Mouse (Mus musculus): ENCODE data around the gene Ap3b1. TPM values are rescaled to one million over a fixed set of nuclear protein-coding genes. Genes with fewer than 3 reads are reported as not detected.

Gene Ap3b1
- polyA plus RNA-seq, 1 experiment from 2014 or later = 30.9 TPM

DNA sequence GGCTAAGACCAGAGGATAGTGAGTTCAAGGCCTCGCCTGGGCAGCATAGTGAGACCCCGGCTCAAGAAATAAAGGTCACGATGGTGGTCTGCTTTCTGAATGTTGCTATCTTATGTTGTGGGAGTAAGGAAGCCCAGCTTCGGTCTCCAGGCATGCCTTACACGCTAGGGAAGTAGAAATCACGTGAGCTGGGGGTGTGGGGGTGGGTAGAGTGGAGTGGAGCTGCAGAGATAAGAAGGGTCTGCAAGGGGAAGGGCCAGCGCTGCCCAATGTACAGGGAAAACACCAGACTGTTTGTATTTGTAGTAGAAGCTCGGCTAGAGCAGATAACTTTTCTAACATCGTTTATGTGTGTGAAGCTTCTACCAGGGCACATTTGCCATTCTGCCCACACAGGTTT, 155.1 kb downstream of the Ap3b1 start:
- H3K4me3 ChIP-seq (ENCODE audit: low read depth, low read length) = no peak overlapping the region
- no peaks in the 10 kb centered on the region for H3K27me3 ChIP-seq (replicated peaks; ENCODE audit: control insufficient read depth, insufficient read depth, low read length)
- no peak overlapping the region for H3K27ac ChIP-seq (ENCODE audit: low read depth, low read length)
- TF ChIP-seq CTCF (IDR thresholded peaks at IDR 0.05; ENCODE audit: low read depth) = no peak
- WGBS = 56% methylated on average over 9 of the region's 9 CpGs
- H3K4me1 ChIP-seq (replicated peaks; ENCODE audit: control insufficient read depth, insufficient read depth, low read length) = no peaks in the 10 kb centered on the region
- H3K9me3 ChIP-seq (ENCODE audit: control insufficient read depth) = no peaks in the 10 kb centered on the region
- H3K4me2 ChIP-seq (replicated peaks; ENCODE audit: low read depth) = no peak overlapping the region
- peaks cover 3% of the 10 kb centered on the region; the same call in 1 of the 2 replicates for H3K36me3 ChIP-seq (ENCODE audit: control insufficient read depth, insufficient read depth)
- no peak for ATAC-seq
- H3K9ac ChIP-seq (ENCODE audit: low read depth, low read length) = no peak overlapping the region

DNA sequence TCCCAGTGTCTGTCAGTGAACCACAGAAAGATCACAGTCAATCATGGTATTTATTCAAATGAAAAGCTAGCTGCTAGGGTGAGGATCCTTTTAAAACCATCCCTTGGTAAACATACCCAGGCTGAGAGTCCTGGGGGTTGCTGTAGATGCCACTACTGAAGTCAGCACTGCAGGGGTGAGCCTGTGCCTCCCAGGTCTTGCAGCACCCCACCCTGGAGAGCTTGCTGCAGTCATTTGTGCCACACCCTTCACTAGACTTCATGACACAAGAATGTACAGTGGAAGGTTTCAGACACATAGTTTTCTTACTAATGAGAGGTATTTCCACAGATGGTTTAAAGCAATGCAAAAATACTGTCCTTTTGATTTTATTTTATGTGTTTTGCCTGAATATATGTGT, 156.2 kb downstream of the Ap3b1 start:
- no peaks in the 10 kb centered on the region for H3K27me3 ChIP-seq (replicated peaks; ENCODE audit: control insufficient read depth, insufficient read depth, low read length)
- H3K9me3 ChIP-seq (ENCODE audit: control insufficient read depth) = no peaks in the 10 kb centered on the region
- H3K36me3 ChIP-seq (ENCODE audit: control insufficient read depth, insufficient read depth) = peaks cover 3% of the 10 kb centered on the region; the same call in 1 of the 2 replicates
- no peaks in the 10 kb centered on the region for H3K4me1 ChIP-seq (replicated peaks; ENCODE audit: control insufficient read depth, insufficient read depth, low read length)
- no peak overlapping the region for H3K9ac ChIP-seq (ENCODE audit: low read depth, low read length)
- H3K4me2 ChIP-seq (replicated peaks; ENCODE audit: low read depth) = no peak overlapping the region
- no peak overlapping the region for H3K4me3 ChIP-seq (ENCODE audit: low read depth, low read length)
- no peak for TF ChIP-seq CTCF (IDR thresholded peaks at IDR 0.05; ENCODE audit: low read depth)
- H3K27ac ChIP-seq (ENCODE audit: low read depth, low read length) = no peak overlapping the region
- no peak for ATAC-seq

DNA sequence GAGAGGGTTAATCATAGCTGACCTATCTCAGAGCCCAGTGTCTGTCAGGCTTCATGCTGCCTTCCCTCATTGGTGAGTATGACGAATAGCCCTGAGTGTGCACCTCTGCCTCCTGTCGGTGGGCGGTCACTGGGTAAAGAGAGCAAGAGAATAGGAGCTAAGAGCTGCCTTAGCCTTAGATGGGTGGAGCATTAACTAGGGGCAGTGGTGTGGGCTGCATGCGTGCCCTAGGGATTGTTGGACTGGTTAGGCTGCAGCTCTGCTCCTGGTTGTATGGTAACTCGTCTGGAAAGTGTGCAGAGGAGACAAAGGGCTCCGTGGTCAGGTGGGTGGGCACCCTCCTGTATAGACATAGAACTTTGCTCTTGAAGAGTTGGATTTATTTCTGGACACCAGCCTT, 157.8 kb downstream of the Ap3b1 start:
- Histone ChIP-seq H3K4me3 (ENCODE audit: low read depth, low read length) (no peak overlapping the region), H3K4me1 (replicated peaks; ENCODE audit: control insufficient read depth, insufficient read depth, low read length) (no peaks in the 10 kb centered on the region), H3K4me2 (replicated peaks; ENCODE audit: low read depth) (no peak overlapping the region), H3K27ac (ENCODE audit: low read depth, low read length) (no peak overlapping the region), H3K9me3 (ENCODE audit: control insufficient read depth) (no peaks in the 10 kb centered on the region), H3K36me3 (ENCODE audit: control insufficient read depth, insufficient read depth) (peaks cover 9% of the 10 kb centered on the region; the same call in 1 of the 2 replicates), H3K27me3 (replicated peaks; ENCODE audit: control insufficient read depth, insufficient read depth, low read length) (no peaks in the 10 kb centered on the region), H3K9ac (ENCODE audit: low read depth, low read length) (no peak overlapping the region)
- no peak for TF ChIP-seq CTCF (IDR thresholded peaks at IDR 0.05; ENCODE audit: low read depth)
- no peak for ATAC-seq
- WGBS = 80% methylated on average over 6 of the region's 6 CpGs

GRCm38 (mm10) chr13:94518176-94518575, 159.4 kb downstream of the Ap3b1 start:
- no peaks in the 10 kb centered on the region for H3K9me3 ChIP-seq (ENCODE audit: control insufficient read depth)
- no peaks in the 10 kb centered on the region for H3K4me1 ChIP-seq (replicated peaks; ENCODE audit: control insufficient read depth, insufficient read depth, low read length)
- no peak for TF ChIP-seq CTCF (IDR thresholded peaks at IDR 0.05; ENCODE audit: low read depth)
- 89% methylated on average over 4 of the region's 4 CpGs for whole genome bisulfite sequencing
- H3K9ac ChIP-seq (ENCODE audit: low read depth, low read length) = no peak overlapping the region
- peaks cover 9% of the 10 kb centered on the region; the same call in 1 of the 2 replicates for H3K36me3 ChIP-seq (ENCODE audit: control insufficient read depth, insufficient read depth)
- H3K4me3 ChIP-seq (ENCODE audit: low read depth, low read length) = no peak overlapping the region
- no peak overlapping the region for H3K4me2 ChIP-seq (replicated peaks; ENCODE audit: low read depth)
- no peak for ATAC-seq
- H3K27me3 ChIP-seq (replicated peaks; ENCODE audit: control insufficient read depth, insufficient read depth, low read length) = no peaks in the 10 kb centered on the region
- no peak overlapping the region for H3K27ac ChIP-seq (ENCODE audit: low read depth, low read length)

DNA sequence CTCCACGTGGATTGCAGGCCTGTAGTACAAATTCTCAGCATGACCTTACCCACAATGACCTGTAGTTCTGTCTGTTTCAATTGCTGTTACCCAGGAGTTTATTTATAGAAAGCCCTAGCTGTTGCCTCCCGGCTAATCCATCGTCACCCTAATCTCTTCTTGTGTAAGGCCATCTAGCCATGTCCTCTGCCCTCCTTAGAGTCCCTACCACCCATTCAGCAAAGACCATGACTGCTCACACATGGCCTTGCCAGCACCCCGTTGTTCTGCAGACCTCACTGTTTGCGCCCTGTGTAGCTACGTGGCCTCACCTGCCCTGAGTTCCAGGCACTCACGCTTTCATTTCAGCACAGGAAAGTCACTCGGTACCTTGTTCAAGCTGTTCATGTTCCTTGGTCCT, 160.5 kb downstream of the Ap3b1 start:
- Histone ChIP-seq H3K9ac (ENCODE audit: low read depth, low read length) (no peak overlapping the region), H3K4me1 (replicated peaks; ENCODE audit: control insufficient read depth, insufficient read depth, low read length) (no peaks in the 10 kb centered on the region), H3K4me2 (replicated peaks; ENCODE audit: low read depth) (no peak overlapping the region), H3K4me3 (ENCODE audit: low read depth, low read length) (no peak overlapping the region), H3K27me3 (replicated peaks; ENCODE audit: control insufficient read depth, insufficient read depth, low read length) (no peaks in the 10 kb centered on the region), H3K36me3 (ENCODE audit: control insufficient read depth, insufficient read depth) (peaks cover 9% of the 10 kb centered on the region; the same call in 1 of the 2 replicates), H3K27ac (ENCODE audit: low read depth, low read length) (no peak overlapping the region), H3K9me3 (ENCODE audit: control insufficient read depth) (no peaks in the 10 kb centered on the region)
- WGBS = 81% methylated on average over 8 of the region's 8 CpGs
- no peak for TF ChIP-seq CTCF (IDR thresholded peaks at IDR 0.05; ENCODE audit: low read depth)
- no peak for ATAC-seq

DNA sequence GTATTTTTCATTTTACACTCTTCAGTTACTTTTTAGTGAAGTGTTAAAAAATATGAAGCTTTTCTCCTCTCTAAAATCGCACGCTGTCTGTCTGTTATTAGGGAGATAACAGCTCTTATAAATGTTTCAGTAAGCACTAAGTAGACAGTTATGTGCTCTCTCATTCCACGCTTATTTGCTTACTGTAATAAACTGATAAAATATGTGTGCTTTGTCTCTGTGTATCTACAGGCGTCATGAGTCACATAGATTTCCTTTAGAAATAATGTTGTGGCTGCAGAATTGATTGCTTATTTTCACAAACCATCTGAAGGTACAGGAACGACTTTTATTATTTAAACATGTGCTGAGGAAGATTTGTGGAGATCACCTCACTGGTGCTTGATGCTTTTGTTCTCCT, 164.5 kb downstream of the Ap3b1 start:
- Histone ChIP-seq H3K9ac (ENCODE audit: low read depth, low read length) (no peak overlapping the region), H3K27ac (ENCODE audit: low read depth, low read length) (no peak overlapping the region), H3K9me3 (ENCODE audit: control insufficient read depth) (no peaks in the 10 kb centered on the region), H3K27me3 (replicated peaks; ENCODE audit: control insufficient read depth, insufficient read depth, low read length) (no peaks in the 10 kb centered on the region), H3K4me3 (ENCODE audit: low read depth, low read length) (no peak overlapping the region), H3K4me2 (replicated peaks; ENCODE audit: low read depth) (no peak overlapping the region), H3K4me1 (replicated peaks; ENCODE audit: control insufficient read depth, insufficient read depth, low read length) (no peaks in the 10 kb centered on the region), H3K36me3 (ENCODE audit: control insufficient read depth, insufficient read depth) (peaks cover 11% of the 10 kb centered on the region)
- 0 out of 2 replicates have a peak, but pooled peaks have one; percentile 43 for ATAC-seq
- WGBS = 21% methylated on average over 5 of the region's 5 CpGs
- TF ChIP-seq CTCF (IDR thresholded peaks at IDR 0.05; ENCODE audit: low read depth) = no peak

DNA sequence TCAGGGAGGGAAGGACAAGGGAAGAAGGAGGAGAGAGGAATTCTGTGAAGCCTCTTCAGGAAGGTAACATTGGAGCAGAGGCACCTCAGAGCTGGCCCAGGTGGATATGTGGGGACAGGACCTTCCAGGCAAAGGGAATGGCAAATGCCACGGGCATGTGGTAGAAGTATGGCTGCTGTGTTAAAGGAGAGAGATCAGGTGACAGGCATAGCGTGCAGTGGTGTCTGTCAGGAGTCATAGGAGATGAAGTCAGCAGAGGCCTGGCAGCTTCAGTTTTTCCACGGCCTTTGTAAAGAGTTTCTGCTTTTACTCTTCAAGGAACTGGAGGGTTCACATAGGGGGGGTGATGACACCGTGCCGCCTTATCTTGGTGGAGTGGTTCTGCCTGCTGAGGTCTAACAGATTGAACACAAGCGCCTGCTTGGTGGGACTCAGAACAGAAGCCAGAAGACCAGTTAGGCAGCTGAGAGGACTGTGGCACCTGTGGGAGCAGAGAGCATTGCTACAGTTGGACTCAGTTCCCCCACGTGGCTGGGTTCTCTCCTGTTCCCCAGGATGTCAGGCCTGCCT, 166.0 kb downstream of the Ap3b1 start:
- ATAC-seq = no peak
- no peak for TF ChIP-seq CTCF (IDR thresholded peaks at IDR 0.05; ENCODE audit: low read depth)
- Histone ChIP-seq H3K9me3 (ENCODE audit: control insufficient read depth) (no peaks in the 10 kb centered on the region), H3K4me3 (ENCODE audit: low read depth, low read length) (no peak overlapping the region), H3K4me2 (replicated peaks; ENCODE audit: low read depth) (no peak overlapping the region), H3K27me3 (replicated peaks; ENCODE audit: control insufficient read depth, insufficient read depth, low read length) (no peaks in the 10 kb centered on the region), H3K9ac (ENCODE audit: low read depth, low read length) (no peak overlapping the region), H3K4me1 (replicated peaks; ENCODE audit: control insufficient read depth, insufficient read depth, low read length) (no peaks in the 10 kb centered on the region), H3K36me3 (ENCODE audit: control insufficient read depth, insufficient read depth) (peaks cover 21% of the 10 kb centered on the region), H3K27ac (ENCODE audit: low read depth, low read length) (no peak overlapping the region)
- WGBS = 79% methylated on average over 7 of the region's 7 CpGs
